In genomic region chr14:62037917-62038316, GRCm38 (mm10) we compare ENCODE assay signal across 22 mouse cellular contexts.
DNase-seq lines count a peak whose midpoint lies in the region; TF ChIP-seq lines count a peak whose summit lies in the region.
"Had no signal": no experiment of that assay in that cellular context is flagged by ENCODE, and none has a peak within 500 bp of the region (broad histone marks: within the 10 kb centered on the region; RNA-seq: fewer than 3 reads in every experiment).

No protein-coding gene starts in this region.

- TF ChIP-seq POLR2A in ES-Bruce4 (IDR thresholded peaks at IDR 0.05; ENCODE audit: insufficient read depth, low read length), result no peak
- TF ChIP-seq POLR2A in bone marrow macrophage, adult 2 months (IDR thresholded peaks at IDR 0.05; ENCODE audit: borderline replicate concordance, low read depth, low read length), result no peak

- peak; percentile 27 for DNase-seq in 416B (ENCODE audit: low read depth)
- DNase-seq in layer of hippocampus, postnatal 25 days (ENCODE audit: extremely low spot score in 1 of 2, low spot score in 1 of 2), result no peak
- DNase-seq in urinary bladder, postnatal 14 days (ENCODE audit: low spot score), result no peak
- DNase-seq in yolk sac, embryonic 10.5 days (ENCODE audit: low spot score), result no peak
- DNase-seq: adrenal gland, postnatal 10 days; adrenal gland, postnatal 36 days; cerebellum, adult 11 months; cerebellum, adult 2 months; cerebellum, adult 9-11 months; cerebellum, postnatal 25 days; forebrain, postnatal 0 days; gastrocnemius, adult 2 months; gastrocnemius, postnatal 14 days; heart, adult 2 months; heart, postnatal 36 days; kidney, adult 11 months had no signal

- H3K27ac ChIP-seq in ES-Bruce4 (ENCODE audit: insufficient read depth, low read length), result peak overlapping the region; percentile 45; the same call in 1 of the 2 replicates
- H3K27ac ChIP-seq in bone marrow macrophage, adult 2 months (ENCODE audit: insufficient read depth, low read depth, low read length), result peak overlapping the region; percentile 41
- H3K27ac ChIP-seq: gastrocnemius, adult 2 months; heart, adult 2 months; hindbrain, embryonic 10.5 days; hindbrain, embryonic 13.5 days; intestine, embryonic 15.5 days had no signal

- no peak for TF ChIP-seq CTCF in ES-Bruce4 (IDR thresholded peaks at IDR 0.05; ENCODE audit: low read depth, low read length)
- no peak for TF ChIP-seq CTCF in bone marrow macrophage, adult 2 months (IDR thresholded peaks at IDR 0.05; ENCODE audit: low read depth, low read length)

- H3K4me1 ChIP-seq in ES-Bruce4 (ENCODE audit: control insufficient read depth, insufficient read depth, low read length), result no peaks in the 10 kb centered on the region
- peaks cover 14% of the 10 kb centered on the region for H3K4me1 ChIP-seq in bone marrow macrophage, adult 2 months (ENCODE audit: control insufficient read depth, insufficient read depth, low read length)
- H3K4me1 ChIP-seq: intestine, embryonic 15.5 days had no signal

- H3K27me3 ChIP-seq in ES-Bruce4 (ENCODE audit: control insufficient read depth, insufficient read depth, low read length, poor library complexity, severe bottlenecking), result no peaks in the 10 kb centered on the region
- H3K27me3 ChIP-seq: CH12.LX; intestine, embryonic 15.5 days had no signal

- H3K36me3 ChIP-seq in ES-Bruce4 (ENCODE audit: control insufficient read depth, insufficient read depth, low read length, poor library complexity, severe bottlenecking), result no peaks in the 10 kb centered on the region
- H3K36me3 ChIP-seq: hindbrain, embryonic 10.5 days; hindbrain, embryonic 13.5 days; intestine, embryonic 15.5 days had no signal

- no peak overlapping the region for H3K4me3 ChIP-seq in ES-Bruce4 (ENCODE audit: low read depth, low read length)
- no peak overlapping the region for H3K4me3 ChIP-seq in bone marrow macrophage, adult 2 months (ENCODE audit: insufficient read depth, low read length)
- H3K4me3 ChIP-seq: gastrocnemius, adult 2 months; heart, adult 2 months; hindbrain, embryonic 10.5 days; hindbrain, embryonic 13.5 days; intestine, embryonic 15.5 days had no signal

- H3K9ac ChIP-seq in ES-Bruce4 (ENCODE audit: low read depth, poor library complexity, severe bottlenecking), result no peak overlapping the region
- H3K9ac ChIP-seq: forebrain, postnatal 0 days; hindbrain, embryonic 13.5 days; intestine, embryonic 15.5 days had no signal

- no peaks in the 10 kb centered on the region for H3K9me3 ChIP-seq in ES-Bruce4 (replicated peaks; ENCODE audit: control insufficient read depth, insufficient read depth, low read length, poor library complexity, severe bottlenecking)
- H3K9me3 ChIP-seq: hindbrain, embryonic 10.5 days; hindbrain, embryonic 13.5 days; intestine, embryonic 15.5 days had no signal

- no peak for TF ChIP-seq EP300 in ES-Bruce4 (IDR thresholded peaks at IDR 0.05; ENCODE audit: insufficient read depth, low read depth, low read length)
